Mouse (Mus musculus): ENCODE measurements around the gene Dusp7. TPM values are rescaled to one million over a fixed set of nuclear protein-coding genes. Genes with fewer than 3 reads are reported as not detected.

The Dusp7 gene
- polyA plus RNA-seq (2017; shearing (Covaris generic)): 10 to 100 TPM; 20.2 to 22.2 (median 21.4) TPM

- peak; percentile 13 for ATAC-seq
Observed at GRCm38 (mm10) chr9:106368112-106368717, at the start of gene Dusp7. TSS of gene Dusp7 (plus strand) at chr9:106368632.

DNA sequence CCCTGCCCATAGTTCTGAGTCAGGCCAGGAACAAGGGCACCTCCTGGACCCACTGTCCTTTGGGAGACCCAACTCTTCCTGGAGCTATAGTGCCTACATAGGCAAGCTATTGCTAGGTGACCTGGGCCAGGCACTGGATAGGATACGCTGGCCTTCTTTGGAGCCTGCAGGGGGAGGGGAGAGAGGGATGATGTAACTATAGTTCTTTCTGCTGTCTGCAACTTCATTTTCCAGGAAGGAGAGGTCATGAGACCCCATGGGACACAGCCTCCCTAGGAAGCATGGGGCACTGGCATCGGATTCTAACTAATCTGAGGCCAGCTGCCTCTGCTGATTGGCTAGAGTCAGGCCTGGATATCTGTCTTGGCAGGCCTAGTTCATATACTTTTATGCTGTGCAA is 49.3 kb upstream of the Dusp7 start:
- no peak for ATAC-seq

DNA sequence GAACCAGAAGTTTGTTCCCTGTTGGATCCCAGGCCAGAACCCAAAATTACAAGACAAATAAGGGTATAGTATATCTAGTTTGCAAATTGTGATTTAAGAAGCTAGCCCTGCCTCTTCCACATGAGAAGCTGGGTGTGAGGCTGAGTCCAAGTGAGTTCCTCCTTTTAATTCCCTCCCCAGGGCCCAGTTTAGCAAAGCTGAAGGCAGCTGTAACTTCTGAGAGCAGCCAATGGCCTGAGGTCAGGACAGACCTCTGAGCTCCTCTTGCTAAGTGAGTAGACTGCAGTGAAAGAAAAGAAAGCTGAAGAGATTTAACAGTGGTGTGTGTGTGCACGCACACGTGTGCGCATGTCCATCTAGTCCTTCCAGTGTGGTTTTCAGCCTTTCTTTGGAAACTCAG is 45.9 kb upstream of the Dusp7 start:
- ATAC-seq: no peak

- ATAC-seq: no peak
Observed at GRCm38 (mm10) chr9:106326241-106326640, 42.2 kb upstream of the Dusp7 start.

DNA sequence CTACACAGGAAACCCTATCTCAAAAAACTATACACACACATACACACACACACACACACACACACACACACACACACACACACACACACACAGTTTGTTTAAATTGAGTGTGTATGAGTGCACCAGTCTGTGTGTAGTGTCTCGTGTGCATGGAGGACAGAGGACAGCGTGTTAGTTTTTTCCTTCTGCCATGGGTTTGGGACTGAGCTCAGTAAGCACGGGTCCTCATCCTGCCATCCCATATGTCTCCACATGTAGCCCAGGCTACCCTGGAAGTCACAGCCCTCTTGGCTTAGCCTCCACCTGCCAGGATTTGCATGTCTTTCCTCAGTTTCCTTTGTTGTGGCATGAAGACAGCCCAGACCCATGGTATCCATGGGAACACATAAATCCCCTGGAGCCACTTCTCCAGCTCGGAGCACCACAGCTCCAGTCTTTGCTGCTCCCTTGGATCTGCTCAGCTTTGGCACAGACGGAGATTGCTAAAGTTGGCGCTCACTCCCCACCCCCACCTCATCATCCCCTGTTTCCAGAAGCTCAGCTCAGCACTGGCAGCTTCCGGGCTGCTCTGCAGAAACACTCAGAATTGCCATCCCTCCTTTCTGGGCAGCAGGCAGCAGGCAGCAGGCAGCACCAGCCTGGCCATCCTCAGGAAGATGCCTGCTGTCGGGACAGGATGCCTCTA is 41.2 kb upstream of the Dusp7 start:
- no peak for ATAC-seq

DNA sequence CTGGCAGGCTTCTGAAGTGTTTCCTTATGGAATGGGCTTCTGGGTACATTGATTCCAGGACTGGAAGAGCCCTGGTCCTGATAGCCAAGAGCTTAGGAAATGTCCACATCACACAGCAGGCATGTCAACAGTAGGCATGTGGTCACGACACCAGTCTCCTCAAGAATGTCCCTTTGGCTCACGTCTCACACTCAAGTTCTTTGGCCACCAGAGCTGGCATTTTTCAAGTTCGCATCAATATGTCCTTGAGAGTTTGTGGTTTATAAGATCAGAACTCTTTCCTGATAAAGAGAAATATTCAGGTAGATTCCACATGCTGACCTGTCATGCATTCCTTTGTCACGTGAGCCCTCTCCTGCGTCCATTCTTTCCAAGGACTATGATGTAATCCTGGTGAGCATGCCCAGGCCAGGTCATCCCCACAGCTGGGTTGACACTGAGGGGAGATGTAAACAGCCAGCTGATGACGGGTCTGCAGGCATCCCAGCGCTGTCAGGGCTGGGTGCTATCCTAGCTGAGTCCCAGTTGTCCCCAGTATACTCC is 40.3 kb upstream of the Dusp7 start:
- ATAC-seq: no peak

DNA sequence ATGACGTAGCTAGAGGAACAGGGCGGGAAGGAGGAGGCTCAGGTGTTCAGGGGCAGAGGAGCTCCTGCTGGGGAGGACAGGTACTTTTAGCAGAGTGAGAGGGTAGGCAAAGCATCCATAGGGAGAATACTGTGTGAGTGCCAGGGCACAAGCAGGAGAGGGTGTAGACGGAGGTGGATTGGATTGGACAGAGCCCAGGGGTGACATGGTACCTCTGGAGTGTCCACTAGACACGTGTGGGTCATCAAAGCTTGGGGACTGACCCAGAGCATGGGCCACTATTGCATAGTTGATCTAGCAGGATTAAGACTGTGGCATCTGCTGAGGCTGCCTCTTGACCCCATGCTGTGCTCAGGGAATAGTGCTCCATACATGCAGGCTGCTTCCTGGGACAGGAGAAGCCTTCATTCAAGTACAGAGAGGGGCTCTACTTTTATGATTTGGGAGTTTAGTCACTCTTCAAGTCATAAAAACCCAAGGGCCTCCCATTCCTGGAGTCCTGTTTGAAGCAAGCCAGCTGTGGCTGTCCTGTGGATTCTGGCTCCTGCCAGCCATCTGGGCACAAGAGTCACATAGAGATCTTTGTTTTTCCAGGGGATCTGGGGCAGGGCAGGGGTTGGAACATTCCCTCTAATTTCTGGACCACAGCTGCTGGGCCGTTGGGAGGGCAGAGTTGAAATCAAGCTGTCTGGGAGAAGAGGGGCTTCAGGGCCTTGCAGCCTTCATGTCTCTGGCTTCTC is 39.5 kb upstream of the Dusp7 start:
- ATAC-seq: no peak

GRCm38 (mm10) chr9:106332746-106333145 is 35.7 kb upstream of the Dusp7 start:
- no peak for ATAC-seq

DNA sequence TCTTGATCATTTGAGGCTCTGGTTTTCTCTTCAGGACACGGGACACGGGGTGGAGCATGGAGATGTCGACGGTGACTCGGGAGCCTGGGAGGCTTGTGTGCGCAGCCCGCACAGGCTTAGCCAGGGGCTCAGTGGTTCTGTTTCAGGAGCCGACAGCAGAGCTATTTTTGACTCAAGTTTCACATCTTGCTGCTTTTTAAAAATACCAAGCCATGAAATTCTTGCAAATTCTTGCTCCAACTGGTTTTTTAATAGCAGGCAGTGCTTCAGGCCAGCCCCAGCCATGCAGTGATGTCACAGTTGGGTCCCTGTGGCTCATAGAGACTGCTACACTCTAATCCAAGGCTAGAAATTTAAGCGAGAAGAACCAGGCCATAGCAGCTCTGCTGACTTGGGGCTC is 30.8 kb upstream of the Dusp7 start:
- no peak for ATAC-seq

- ATAC-seq: no peak
Observed at GRCm38 (mm10) chr9:106338462-106339172, 29.8 kb upstream of the Dusp7 start.

GRCm38 (mm10) chr9:106339173-106339558 is 29.3 kb upstream of the Dusp7 start:
- ATAC-seq: no peak

DNA sequence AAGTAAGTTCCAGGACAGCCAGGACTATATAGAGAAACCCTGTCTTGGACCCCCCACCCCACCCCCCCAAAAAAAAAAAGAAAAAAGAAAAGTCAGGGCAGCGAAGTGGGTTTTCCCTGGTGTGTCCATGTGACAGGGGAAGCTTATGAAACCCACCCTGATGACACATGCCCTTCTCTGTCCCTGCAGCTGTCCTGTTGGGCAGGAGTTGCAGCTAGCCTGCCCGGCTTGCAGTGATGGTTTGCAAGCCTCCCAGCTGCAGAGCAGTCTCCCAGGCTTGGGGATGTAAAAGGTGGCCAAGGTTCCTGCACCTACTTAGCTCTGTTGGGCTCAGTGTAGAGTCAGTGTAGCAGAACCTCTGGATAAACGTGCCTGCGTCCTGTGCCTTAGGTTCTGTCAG is 28.7 kb upstream of the Dusp7 start:
- no peak for ATAC-seq

GRCm38 (mm10) chr9:106340501-106341312 is 27.7 kb upstream of the Dusp7 start:
- ATAC-seq: no peak

DNA sequence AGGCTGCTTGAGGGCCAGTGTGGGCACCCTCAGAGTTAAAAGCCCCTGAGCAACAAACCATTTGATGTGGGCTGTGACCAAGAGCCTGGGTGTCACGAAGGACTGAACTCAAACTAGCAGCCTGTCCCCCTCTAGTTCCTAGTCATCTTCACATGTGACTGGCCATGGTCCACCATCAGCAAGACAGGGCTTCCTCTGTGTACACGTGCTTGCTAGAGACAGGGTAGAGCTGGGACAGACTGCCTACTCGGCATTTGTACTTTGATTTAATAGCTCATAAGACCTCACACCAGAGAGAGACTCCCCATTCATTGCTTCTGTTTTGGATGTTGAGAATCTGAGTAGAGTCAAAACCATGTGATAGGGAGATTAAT is 27.1 kb upstream of the Dusp7 start:
- no peak for ATAC-seq

GRCm38 (mm10) chr9:106342573-106342972 is 25.9 kb upstream of the Dusp7 start:
- no peak for ATAC-seq

- no peak for ATAC-seq
Observed at GRCm38 (mm10) chr9:106345167-106345566, 23.3 kb upstream of the Dusp7 start.

DNA sequence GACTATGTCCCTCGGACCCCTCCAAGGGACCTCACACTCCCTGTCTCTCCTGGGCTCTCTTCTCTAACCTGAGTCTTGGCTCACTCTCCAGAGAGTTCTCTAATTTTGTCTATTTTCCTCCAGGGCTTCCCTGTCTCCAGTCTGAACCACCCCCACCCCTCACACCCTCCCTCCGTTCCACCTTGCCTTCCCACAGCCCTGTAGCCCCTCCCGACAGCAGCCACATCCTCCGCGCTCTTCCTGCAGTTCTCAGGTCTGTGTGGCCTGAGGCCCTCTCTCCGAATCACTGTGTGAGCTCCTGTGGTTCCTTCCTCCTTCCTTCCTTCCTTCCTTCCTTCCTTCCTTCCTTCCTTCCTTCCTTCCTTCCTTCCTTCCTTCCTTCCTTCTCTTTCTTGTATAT is 22.8 kb upstream of the Dusp7 start:
- no peak for ATAC-seq

GRCm38 (mm10) chr9:106348281-106348680 is 20.2 kb upstream of the Dusp7 start:
- no peak for ATAC-seq

GRCm38 (mm10) chr9:106349075-106349474 is 19.4 kb upstream of the Dusp7 start:
- ATAC-seq: no peak

DNA sequence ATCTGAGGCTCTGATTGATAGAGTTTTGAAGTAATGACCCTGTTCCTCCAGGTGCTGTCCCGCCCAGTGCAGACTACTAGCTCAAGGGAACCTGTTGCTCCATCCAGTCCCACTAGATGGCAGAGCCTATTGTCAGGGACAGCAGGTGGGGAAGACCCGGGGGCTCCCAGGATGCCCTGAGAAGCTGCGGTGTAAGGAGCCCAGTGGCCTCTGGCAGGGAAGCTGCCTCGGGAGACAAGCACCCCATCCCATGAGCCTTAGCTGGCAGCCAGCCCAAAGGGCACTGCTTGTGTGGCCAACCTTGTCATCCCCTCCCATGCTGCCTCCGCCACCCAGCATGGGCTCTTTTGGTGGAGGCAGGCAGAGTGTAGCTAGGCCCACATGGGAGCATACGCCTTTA is 17.3 kb upstream of the Dusp7 start:
- ATAC-seq: no peak

- no peak for ATAC-seq
Observed at GRCm38 (mm10) chr9:106353779-106354178, 14.7 kb upstream of the Dusp7 start.

DNA sequence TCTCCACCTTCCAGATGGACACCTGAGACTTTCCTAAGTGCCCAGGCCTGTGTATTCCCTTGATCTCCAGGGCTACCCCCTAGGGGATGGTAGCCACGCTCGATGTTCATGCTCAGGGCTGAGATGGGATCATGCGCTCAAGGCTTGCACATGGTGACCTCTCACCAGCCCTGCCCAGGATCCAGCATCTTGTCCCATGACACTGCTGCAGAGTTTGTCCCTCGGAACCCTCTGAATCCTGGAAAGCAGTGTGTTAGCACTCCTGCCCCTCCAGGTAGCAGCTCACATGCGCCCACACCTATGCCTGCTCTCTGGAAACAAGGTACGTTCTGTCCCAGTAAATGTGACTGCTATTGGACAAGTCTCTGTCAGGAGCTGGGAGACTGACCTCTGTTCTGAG is 13.6 kb upstream of the Dusp7 start:
- ATAC-seq: no peak
